10 mouse cellular contexts compared by ENCODE assay signal in genomic region chr8:120282465-120282864, GRCm38 (mm10). TPM values are rescaled to one million over a fixed set of nuclear protein-coding genes. Genes with fewer than 3 reads are reported as not detected.
DNase-seq lines count a peak whose midpoint lies in the region; ATAC-seq and TF ChIP-seq lines count a peak whose summit lies in the region.
"Had no signal": no experiment of that assay in that cellular context is flagged by ENCODE, and none has a peak within 500 bp of the region (broad histone marks: within the 10 kb centered on the region; RNA-seq: fewer than 3 reads in every experiment).

No protein-coding gene starts in this region.

- H3K36me3 ChIP-seq in heart, embryonic 12.5 days = no peaks in the 10 kb centered on the region
- H3K36me3 ChIP-seq in heart, adult 2 months (ENCODE audit: control insufficient read depth, insufficient read depth, low read length) = no peaks in the 10 kb centered on the region
- H3K36me3 ChIP-seq in lung, embryonic 15.5 days = no peaks in the 10 kb centered on the region
- H3K36me3 ChIP-seq in intestine, embryonic 15.5 days = no peaks in the 10 kb centered on the region
- H3K36me3 ChIP-seq in neural tube, embryonic 15.5 days = no peaks in the 10 kb centered on the region

- TF ChIP-seq EP300 in heart, adult 2 months (IDR thresholded peaks at IDR 0.05; ENCODE audit: insufficient read depth, low read depth, low read length) = no peak

- no peak for TF ChIP-seq CTCF in heart, adult 2 months (IDR thresholded peaks at IDR 0.05)

- H3K4me1 ChIP-seq in heart, embryonic 12.5 days (replicated peaks) = peaks cover 84% of the 10 kb centered on the region
- peaks cover 29% of the 10 kb centered on the region for H3K4me1 ChIP-seq in heart, adult 2 months (ENCODE audit: control insufficient read depth, insufficient read depth, low read length)
- peaks cover 77% of the 10 kb centered on the region for H3K4me1 ChIP-seq in lung, embryonic 15.5 days
- H3K4me1 ChIP-seq in intestine, embryonic 15.5 days (replicated peaks) = peaks cover 67% of the 10 kb centered on the region
- peaks cover 68% of the 10 kb centered on the region for H3K4me1 ChIP-seq in neural tube, embryonic 15.5 days

- intact Hi-C loops in heart, adult 2 months (cut with DNase I) = no loop called here

- no peaks in the 10 kb centered on the region for H3K9me3 ChIP-seq in heart, embryonic 12.5 days (replicated peaks)
- no peaks in the 10 kb centered on the region for H3K9me3 ChIP-seq in lung, embryonic 15.5 days
- H3K9me3 ChIP-seq in intestine, embryonic 15.5 days = no peaks in the 10 kb centered on the region
- H3K9me3 ChIP-seq in neural tube, embryonic 15.5 days (replicated peaks) = no peaks in the 10 kb centered on the region

- H3K4me3 ChIP-seq in heart, embryonic 12.5 days = no peak overlapping the region
- no peak overlapping the region for H3K4me3 ChIP-seq in heart, adult 2 months
- no peak overlapping the region for H3K4me3 ChIP-seq in lung, embryonic 15.5 days
- no peak overlapping the region for H3K4me3 ChIP-seq in intestine, embryonic 15.5 days (replicated peaks)
- H3K4me3 ChIP-seq in neural tube, embryonic 15.5 days (replicated peaks) = no peak overlapping the region

- no peak overlapping the region; the same call in 1 of the 2 replicates for H3K9ac ChIP-seq in heart, embryonic 12.5 days
- H3K9ac ChIP-seq in heart, adult 2 months (ENCODE audit: low read depth, low read length) = no peak overlapping the region
- H3K9ac ChIP-seq in lung, embryonic 15.5 days = no peak overlapping the region
- H3K9ac ChIP-seq in intestine, embryonic 15.5 days = no peak overlapping the region
- H3K9ac ChIP-seq in neural tube, embryonic 15.5 days (replicated peaks) = 0 out of 2 replicates have a peak overlapping the region, but pooled peaks have one; percentile 3

- no peaks in the 10 kb centered on the region for H3K79me2 ChIP-seq in heart, adult 2 months (replicated peaks; ENCODE audit: control insufficient read depth, insufficient read depth, low read length)

- TF ChIP-seq POLR2A in heart, adult 2 months (IDR thresholded peaks at IDR 0.05; ENCODE audit: insufficient read depth, low read depth, low read length) = no peak

- no peak overlapping the region for H3K4me2 ChIP-seq in heart, embryonic 12.5 days
- H3K4me2 ChIP-seq in lung, embryonic 15.5 days = no peak overlapping the region
- H3K4me2 ChIP-seq in intestine, embryonic 15.5 days (replicated peaks) = 0 out of 2 replicates have a peak overlapping the region, but pooled peaks have one; percentile 3
- H3K4me2 ChIP-seq in neural tube, embryonic 15.5 days = no peak overlapping the region

- WGBS in heart, embryonic 12.5 days = 63% methylated on average over 5 of the region's 5 CpGs
- 23% methylated on average over 5 of the region's 5 CpGs for WGBS in heart, adult 2 months
- WGBS in lung, embryonic 15.5 days = 33% methylated on average over 5 of the region's 5 CpGs
- WGBS in intestine, embryonic 15.5 days = 49% methylated on average over 5 of the region's 5 CpGs
- 54% methylated on average over 5 of the region's 5 CpGs for WGBS in neural tube, embryonic 15.5 days

- 0 out of 2 replicates have a peak, but pooled peaks cover 3% of the 10 kb centered on the region for H3K27me3 ChIP-seq in heart, embryonic 12.5 days (replicated peaks)
- no peaks in the 10 kb centered on the region for H3K27me3 ChIP-seq in heart, adult 2 months (ENCODE audit: control insufficient read depth, insufficient read depth, low read length)
- H3K27me3 ChIP-seq in lung, embryonic 15.5 days = no peaks in the 10 kb centered on the region
- H3K27me3 ChIP-seq in intestine, embryonic 15.5 days (replicated peaks) = no peaks in the 10 kb centered on the region
- 0 out of 2 replicates have a peak, but pooled peaks cover 4% of the 10 kb centered on the region for H3K27me3 ChIP-seq in neural tube, embryonic 15.5 days (replicated peaks)

- no peak for DNase-seq in heart, adult 2 months
- DNase-seq in lung, postnatal 25 days (ENCODE audit: low spot score) = no peak
- DNase-seq in layer of hippocampus, postnatal 10 days (ENCODE audit: low spot score in 2 of 2) = no peak
- no peak for DNase-seq in adrenal gland, adult 18-20 months (ENCODE audit: low spot score in 2 of 2)
- DNase-seq: adrenal gland, postnatal 14 days; lung, postnatal 4 days had no signal

- ATAC-seq in heart, embryonic 12.5 days (ENCODE audit: insufficient number of reproducible peaks, low FRiP score) = peak; percentile 12; the same call in 1 of the 2 replicates
- no peak for ATAC-seq in lung, embryonic 15.5 days (ENCODE audit: borderline replicate concordance, extremely low read depth, low FRiP score, low TSS enrichment)
- no peak for ATAC-seq in intestine, embryonic 15.5 days
- ATAC-seq in neural tube, embryonic 15.5 days (ENCODE audit: low FRiP score) = no peak

- H3K27ac ChIP-seq in heart, embryonic 12.5 days (ENCODE audit: poor library complexity, severe bottlenecking) = peak overlapping the region; percentile 66
- no peak overlapping the region for H3K27ac ChIP-seq in heart, adult 2 months
- H3K27ac ChIP-seq in lung, embryonic 15.5 days = peak overlapping the region; percentile 31
- peak overlapping the region; percentile 40; the same call in 1 of the 2 replicates for H3K27ac ChIP-seq in intestine, embryonic 15.5 days
- H3K27ac ChIP-seq in neural tube, embryonic 15.5 days (replicated peaks) = no peak overlapping the region

RNA-seq across cellular contexts. Expression of gene Gse1, which starts 54.2 kb away (rescaled TPM):
- polyA plus RNA-seq in heart, embryonic 12.5 days (2016; fragmentation: Nextera tagmentation; extraction: Ambion mirVana) = 14.0 and 15.3 TPM in 2 replicates
- 10 to 100 TPM; 21.0 to 24.3 TPM for total RNA-seq in heart, adult 2 months (2021)
- 12.1 and 12.8 TPM in 2 replicates for polyA plus RNA-seq in heart, adult 2 months (2012; rRNA removed)
- 9.6 and 12.6 TPM in 2 replicates for polyA plus RNA-seq in lung, embryonic 15.5 days (2015; fragmentation: Nextera tagmentation; extraction: Ambion mirVana)
- polyA plus RNA-seq in intestine, embryonic 15.5 days (2015; fragmentation: Nextera tagmentation; extraction: Ambion mirVana) = 7.9 and 9.6 TPM in 2 replicates
- polyA plus RNA-seq in neural tube, embryonic 15.5 days (2015; fragmentation: Nextera tagmentation; extraction: Ambion mirVana) = 12.2 and 14.0 TPM in 2 replicates
- 10 to 100 TPM; 65.0 to 79.3 TPM for total RNA-seq in layer of hippocampus, postnatal 10 days (2021)
- total RNA-seq in adrenal gland, adult 18-20 months (2021) = 10 to 100 TPM; 23.9 to 24.1 TPM

Comparison
In these comparisons a context has a peak if more than half of its experiments do, and no peak if none do; other contexts are left out.
1. H3K27ac ChIP-seq: peak in heart, embryonic 12.5 days (single experiment), lung, embryonic 15.5 days (single experiment) and intestine, embryonic 15.5 days (single experiment); none in heart, adult 2 months (single experiment) and neural tube, embryonic 15.5 days (single experiment).